Comparison of ENCODE assay signal across 13 mouse cellular contexts in the genomic region with DNA sequence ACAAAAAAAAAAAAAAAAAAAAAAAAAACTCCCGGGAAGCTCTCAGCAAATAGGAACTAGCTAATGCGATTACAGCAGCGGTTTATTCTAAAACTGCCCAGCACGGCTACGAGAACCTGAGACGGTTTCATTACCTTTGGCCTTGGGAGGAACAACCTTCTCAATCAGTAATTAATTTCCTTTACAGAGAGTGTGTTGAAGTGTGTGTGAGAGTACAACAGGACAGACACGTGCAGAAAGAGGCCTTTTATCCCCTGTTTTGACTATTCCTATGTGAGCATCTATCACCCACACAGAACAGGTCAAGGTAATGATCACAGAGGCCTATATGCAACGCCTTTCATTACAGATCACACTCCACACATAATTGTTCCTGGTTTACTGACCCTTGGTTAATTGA. TPM values are rescaled to one million over a fixed set of nuclear protein-coding genes. Genes with fewer than 3 reads are reported as not detected.
DNase-seq lines count a peak whose midpoint lies in the region; ATAC-seq lines count a peak whose summit lies in the region.
"Had no signal": no experiment of that assay in that cellular context is flagged by ENCODE, and none has a peak within 500 bp of the region (broad histone marks: within the 10 kb centered on the region; RNA-seq: fewer than 3 reads in every experiment).

No protein-coding gene starts in this region.

- H3K27me3 ChIP-seq in forebrain, embryonic 12.5 days = peaks cover 11% of the 10 kb centered on the region
- H3K27me3 ChIP-seq in forebrain, embryonic 15.5 days = no peaks in the 10 kb centered on the region
- 0 out of 2 replicates have a peak, but pooled peaks cover 2% of the 10 kb centered on the region for H3K27me3 ChIP-seq in hindbrain, embryonic 13.5 days
- peaks cover 2% of the 10 kb centered on the region; the same call in 1 of the 2 replicates for H3K27me3 ChIP-seq in hindbrain, embryonic 10.5 days (ENCODE audit: insufficient read depth, poor library complexity, severe bottlenecking)

- no peak overlapping the region for H3K9ac ChIP-seq in forebrain, embryonic 12.5 days
- H3K9ac ChIP-seq in forebrain, embryonic 15.5 days (replicated peaks) = no peak overlapping the region
- no peak overlapping the region; the same call in 1 of the 2 replicates for H3K9ac ChIP-seq in hindbrain, embryonic 13.5 days

- H3K9me3 ChIP-seq in forebrain, embryonic 12.5 days = no peaks in the 10 kb centered on the region
- H3K9me3 ChIP-seq in forebrain, embryonic 15.5 days = no peaks in the 10 kb centered on the region
- H3K9me3 ChIP-seq in hindbrain, embryonic 13.5 days = no peaks in the 10 kb centered on the region
- no peaks in the 10 kb centered on the region for H3K9me3 ChIP-seq in hindbrain, embryonic 10.5 days
- H3K9me3 ChIP-seq: embryonic facial prominence, embryonic 10.5 days had no signal

- no peak for DNase-seq in hindbrain, embryonic 10.5 days (ENCODE audit: low spot score)
- peak; percentile 32 for DNase-seq in retina, adult 2 months (ENCODE audit: low read depth, low spot score)
- DNase-seq in retina, embryonic 14.5 days (ENCODE audit: low spot score) = no peak
- DNase-seq in lung, postnatal 25 days (ENCODE audit: low spot score) = no peak
- no peak for DNase-seq in frontal cortex, adult 2 months (ENCODE audit: extremely low spot score in 1 of 2, low spot score in 1 of 2)
- DNase-seq: cerebellum, adult 18-20 months; kidney, adult 8-10 months; lung, adult 18-20 months; thymus, postnatal 25 days had no signal

- no peaks in the 10 kb centered on the region for H3K36me3 ChIP-seq in forebrain, embryonic 12.5 days (replicated peaks)
- no peaks in the 10 kb centered on the region for H3K36me3 ChIP-seq in forebrain, embryonic 15.5 days
- no peaks in the 10 kb centered on the region for H3K36me3 ChIP-seq in hindbrain, embryonic 13.5 days
- H3K36me3 ChIP-seq in hindbrain, embryonic 10.5 days = no peaks in the 10 kb centered on the region

- H3K4me2 ChIP-seq in forebrain, embryonic 12.5 days = peak overlapping the region; percentile 13; the same call in 1 of the 2 replicates
- no peak overlapping the region for H3K4me2 ChIP-seq in forebrain, embryonic 15.5 days (replicated peaks)
- H3K4me2 ChIP-seq in hindbrain, embryonic 13.5 days = peak overlapping the region; percentile 62

- H3K4me3 ChIP-seq in forebrain, embryonic 12.5 days (replicated peaks) = no peak overlapping the region
- H3K4me3 ChIP-seq in forebrain, embryonic 15.5 days = no peak overlapping the region
- H3K4me3 ChIP-seq in hindbrain, embryonic 13.5 days = no peak overlapping the region
- no peak overlapping the region for H3K4me3 ChIP-seq in hindbrain, embryonic 10.5 days
- H3K4me3 ChIP-seq: embryonic facial prominence, embryonic 10.5 days had no signal

- ATAC-seq in forebrain, embryonic 12.5 days (ENCODE audit: low FRiP score) = no peak
- ATAC-seq in forebrain, embryonic 15.5 days (replicated peaks) = no peak
- ATAC-seq in hindbrain, embryonic 13.5 days (ENCODE audit: low FRiP score) = no peak

- H3K4me1 ChIP-seq in forebrain, embryonic 12.5 days = peaks cover 51% of the 10 kb centered on the region
- H3K4me1 ChIP-seq in forebrain, embryonic 15.5 days = peaks cover 52% of the 10 kb centered on the region
- peaks cover 45% of the 10 kb centered on the region for H3K4me1 ChIP-seq in hindbrain, embryonic 13.5 days (replicated peaks)
- H3K4me1 ChIP-seq in hindbrain, embryonic 10.5 days (replicated peaks) = peaks cover 54% of the 10 kb centered on the region

- 14% methylated on average over 8 of the region's 8 CpGs for WGBS in forebrain, embryonic 12.5 days
- WGBS in forebrain, embryonic 15.5 days = 3% methylated on average over 8 of the region's 8 CpGs
- WGBS in hindbrain, embryonic 13.5 days = 42% methylated on average over 8 of the region's 8 CpGs
- 55% methylated on average over 8 of the region's 8 CpGs for whole genome bisulfite sequencing in hindbrain, embryonic 10.5 days

- no peak overlapping the region for H3K27ac ChIP-seq in forebrain, embryonic 12.5 days
- no peak overlapping the region for H3K27ac ChIP-seq in forebrain, embryonic 15.5 days (replicated peaks)
- H3K27ac ChIP-seq in hindbrain, embryonic 13.5 days = no peak overlapping the region
- no peak overlapping the region for H3K27ac ChIP-seq in hindbrain, embryonic 10.5 days

RNA-seq across cellular contexts. Expression of a gene that starts 3.0 kb away (rescaled TPM):
- 57.6 and 58.8 TPM in 2 replicates for polyA plus RNA-seq in forebrain, embryonic 12.5 days (2016; fragmentation: Nextera tagmentation; extraction: Ambion mirVana)
- 71.3 and 75.6 TPM in 2 replicates for polyA plus RNA-seq in forebrain, embryonic 15.5 days (2015; fragmentation: Nextera tagmentation; extraction: Ambion mirVana)
- 75.4 and 75.8 TPM in 2 replicates for polyA plus RNA-seq in hindbrain, embryonic 13.5 days (2015; fragmentation: Nextera tagmentation; extraction: Ambion mirVana)
- 58.3 and 60.5 TPM in 2 replicates for polyA plus RNA-seq in hindbrain, embryonic 10.5 days (2016; fragmentation: Nextera tagmentation; extraction: Ambion mirVana)
- 333 and 348 TPM in 2 replicates for polyA plus RNA-seq in frontal cortex, adult 2 months (2012; rRNA removed)
